Mouse (Mus musculus) CD4-positive, CD25-positive, alpha-beta regulatory T cell, adult 9 weeks (primary cell): ENCODE measurements around the gene Ppp2r5d. TPM values are rescaled to one million over a fixed set of nuclear protein-coding genes. Genes with fewer than 3 reads are reported as not detected.

Source experiments
- polyA plus RNA-seq: library from polyadenylated mRNA; unstranded; fragments of 100-300 nt; shearing (Covaris generic); gene quantifications from one replicate; pipeline ENCODE4 v1.2.1, GENCODE M21; 2017

Ppp2r5d gene
- 51.8 TPM for polyA plus RNA-seq

DNA sequence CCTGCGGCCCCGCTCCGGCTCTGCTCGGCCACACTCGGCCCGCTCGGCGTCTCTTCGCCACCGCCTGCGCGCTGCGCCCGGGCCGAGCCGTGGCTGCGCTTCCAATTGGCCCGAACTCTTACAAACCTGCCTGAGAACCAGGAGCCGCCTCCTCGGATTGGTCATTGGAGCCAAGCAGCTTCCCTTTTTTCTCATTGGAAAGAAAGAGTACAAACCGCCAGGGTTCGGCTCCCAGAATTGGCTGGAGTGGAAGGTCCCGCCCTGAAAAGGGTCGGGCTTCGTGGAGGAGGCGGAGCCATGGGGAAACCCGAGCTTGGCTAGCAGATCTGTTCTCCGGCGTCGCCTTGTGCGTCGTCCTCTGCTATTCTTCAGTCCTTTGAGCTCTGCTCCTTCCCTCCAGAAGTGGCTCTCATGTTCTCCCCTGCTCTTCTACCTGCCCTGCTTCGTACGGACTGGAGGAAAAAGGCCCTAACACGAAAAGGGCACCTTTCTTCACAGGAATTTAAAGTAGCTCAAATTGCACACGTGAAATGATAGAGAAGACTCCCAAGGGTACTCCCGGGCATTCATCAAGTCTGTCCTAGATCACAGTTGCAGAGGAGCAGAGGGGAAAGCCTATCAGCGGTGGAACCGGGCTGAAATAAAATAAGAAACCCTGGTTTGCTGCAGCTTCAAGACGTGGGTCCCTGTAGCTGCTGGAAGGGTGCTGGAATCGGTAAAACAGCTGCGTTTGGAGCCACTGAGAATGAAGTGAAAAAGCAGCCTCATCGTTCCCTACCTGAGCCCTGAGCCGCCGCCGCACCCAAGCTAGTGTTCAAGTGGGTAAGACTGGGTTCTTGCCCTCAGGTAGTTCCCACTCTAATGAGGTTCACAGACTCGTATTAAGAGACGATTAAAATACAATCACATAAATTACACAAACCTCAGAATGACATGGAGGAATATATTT, at the start of gene Ppp2r5d:
Gene Ppp2r5d, minus strand, starts transcription at position 225 of the 949 bp plus-strand sequence.

DNA sequence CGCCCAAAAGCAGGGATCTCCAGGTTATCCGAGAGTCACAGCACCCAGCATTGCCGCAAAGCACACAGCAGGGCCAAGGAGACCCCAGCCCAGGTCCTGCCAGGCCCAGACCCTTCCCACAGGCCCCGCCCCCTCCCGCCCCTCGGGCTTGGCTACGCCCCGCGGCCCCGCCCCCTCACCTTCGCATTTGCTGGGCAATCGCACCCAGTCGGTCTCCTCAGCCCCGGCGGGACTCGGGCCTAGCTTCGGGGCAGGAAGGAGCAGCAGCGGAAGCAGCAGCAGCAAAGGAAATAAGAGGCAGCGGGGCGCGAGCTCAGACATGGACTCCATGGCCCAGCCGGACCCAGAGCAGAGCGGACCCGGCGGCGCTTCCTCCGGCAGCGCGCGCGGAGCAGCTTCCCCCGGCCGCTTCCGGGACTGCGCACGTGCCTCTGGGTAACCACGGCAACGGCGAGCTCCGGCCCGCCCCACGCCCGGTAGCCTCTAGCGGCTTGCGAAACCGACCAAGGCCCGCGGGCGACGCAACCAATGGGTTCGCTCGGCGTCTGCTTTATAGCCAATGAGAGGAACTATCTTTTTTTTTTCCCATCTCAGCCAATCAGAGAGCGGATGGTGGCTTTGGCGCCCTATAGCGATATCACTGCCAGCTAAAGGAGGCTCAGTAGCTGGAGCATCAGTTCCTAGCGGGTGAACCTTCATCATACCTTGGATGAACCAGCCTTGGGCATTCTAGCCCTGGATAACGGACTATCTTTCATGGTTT, 47.1 kb upstream of the Ppp2r5d start, which contains the start of gene Cnpy3:
Gene Cnpy3, minus strand, starts transcription at position 421 of the 763 bp plus-strand sequence.

DNA sequence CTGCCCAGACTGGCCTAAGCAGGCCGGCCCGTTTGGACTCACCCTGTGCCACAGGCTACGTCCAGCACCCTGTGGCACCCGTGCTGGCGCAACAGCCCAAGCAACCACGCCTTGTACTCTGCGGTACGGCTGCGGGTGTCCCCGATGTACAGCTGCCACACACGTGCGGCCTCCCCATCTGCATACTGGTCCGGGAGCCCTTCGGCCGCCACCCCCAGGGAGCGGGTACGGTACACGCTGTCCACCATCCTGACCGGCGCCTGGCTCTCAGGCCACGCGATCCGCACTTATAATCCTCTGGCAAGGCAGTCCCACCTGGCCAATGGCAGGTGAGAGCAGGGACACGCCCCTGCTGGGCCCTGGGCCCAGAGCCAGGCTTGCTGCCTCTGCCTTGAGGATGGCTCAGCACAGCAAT, 24.0 kb upstream of the Ppp2r5d start, which contains the start of gene Gnmt:
Gene Gnmt, minus strand, starts transcription at position 265 of the 415 bp plus-strand sequence.

DNA sequence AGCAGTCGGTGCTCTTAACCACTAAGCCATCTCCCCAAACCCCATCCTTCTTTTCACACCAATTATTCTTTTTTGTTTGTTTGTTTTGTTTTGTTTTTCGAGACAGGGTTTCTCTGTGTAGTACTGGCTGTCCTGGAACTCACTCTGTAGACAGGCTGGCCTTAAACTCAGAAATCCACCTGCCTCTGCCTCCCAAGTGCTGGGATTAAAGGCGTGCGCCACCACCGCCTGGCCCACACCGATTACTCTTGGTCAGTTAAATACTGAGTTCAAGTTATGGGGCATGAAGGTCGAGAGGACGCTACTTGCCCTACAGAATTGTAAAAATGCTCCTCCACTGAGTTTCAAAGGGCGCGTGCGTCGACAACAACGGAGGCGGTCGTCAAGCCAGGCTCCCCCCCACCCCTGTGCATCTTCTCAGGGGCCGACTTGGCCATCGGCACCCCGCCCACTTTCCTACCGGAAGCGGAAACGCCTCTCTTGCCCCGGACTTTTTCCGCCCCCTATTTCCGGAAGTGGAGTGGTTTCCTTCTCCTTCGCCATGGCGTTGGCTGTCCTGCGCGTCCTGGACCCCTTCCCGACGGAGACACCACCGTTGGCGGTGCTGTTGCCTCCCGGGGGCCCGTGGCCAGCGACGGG, 6.2 kb upstream of the Ppp2r5d start, which contains the start of gene Pex6:
Gene Pex6, plus strand, starts transcription at position 505 of the 639 bp plus-strand sequence.

DNA sequence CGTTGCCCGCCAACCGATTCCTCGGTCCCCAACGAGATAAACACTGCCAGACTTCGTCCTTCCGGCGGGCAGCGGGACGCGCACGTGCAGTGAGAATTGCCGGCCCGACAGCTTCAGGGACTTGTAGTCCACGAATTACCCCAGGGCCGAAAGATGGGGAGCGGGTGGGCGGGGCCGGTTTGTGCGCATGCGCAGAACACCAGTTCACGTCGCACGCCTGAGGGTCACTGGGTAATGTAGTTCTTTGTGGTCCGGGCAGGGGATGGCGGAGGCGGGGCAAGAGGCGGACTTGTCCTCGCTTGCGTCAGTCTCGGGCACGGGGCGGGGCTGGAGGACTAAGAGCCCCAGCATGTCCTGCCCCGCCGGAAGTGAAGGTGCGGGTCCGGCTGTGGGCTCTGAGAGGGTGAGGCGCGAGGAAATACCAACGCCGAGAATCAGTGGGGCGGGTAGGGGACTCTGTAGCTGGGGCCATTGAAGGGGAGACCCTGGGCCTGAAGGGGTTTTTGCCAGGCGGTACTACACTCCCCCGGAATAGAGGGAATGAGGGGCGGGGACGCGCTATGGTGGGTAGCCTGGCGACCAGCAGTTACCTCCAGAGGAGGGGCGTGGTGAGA, 24.0 kb downstream of the Ppp2r5d start, which contains the start of gene Klhdc3:
Gene Klhdc3, minus strand, starts transcription at position 155 of the 614 bp plus-strand sequence.

DNA sequence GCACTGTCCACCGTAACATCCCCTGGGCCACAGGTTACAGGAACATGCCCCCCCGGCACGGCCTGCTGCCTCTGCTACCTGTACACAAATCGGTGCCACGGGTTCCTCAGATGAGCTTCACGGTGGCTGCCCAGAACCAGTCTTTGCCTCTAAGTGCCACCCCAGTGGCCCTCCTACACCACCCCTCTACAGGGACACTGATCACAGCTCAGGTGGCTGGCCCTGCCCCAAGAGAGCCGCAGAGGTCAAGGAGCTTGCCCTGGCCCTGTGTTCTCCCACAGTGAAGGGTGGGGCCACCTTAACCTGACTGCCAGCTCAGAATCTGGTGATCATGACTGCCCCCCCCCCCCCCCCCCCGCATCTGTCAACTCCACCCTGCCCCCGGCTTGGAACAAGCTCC, 26.5 kb downstream of the Ppp2r5d start, which contains the start of gene Mea1:
Gene Mea1, plus strand, starts transcription at position 378 of the 400 bp plus-strand sequence.

DNA sequence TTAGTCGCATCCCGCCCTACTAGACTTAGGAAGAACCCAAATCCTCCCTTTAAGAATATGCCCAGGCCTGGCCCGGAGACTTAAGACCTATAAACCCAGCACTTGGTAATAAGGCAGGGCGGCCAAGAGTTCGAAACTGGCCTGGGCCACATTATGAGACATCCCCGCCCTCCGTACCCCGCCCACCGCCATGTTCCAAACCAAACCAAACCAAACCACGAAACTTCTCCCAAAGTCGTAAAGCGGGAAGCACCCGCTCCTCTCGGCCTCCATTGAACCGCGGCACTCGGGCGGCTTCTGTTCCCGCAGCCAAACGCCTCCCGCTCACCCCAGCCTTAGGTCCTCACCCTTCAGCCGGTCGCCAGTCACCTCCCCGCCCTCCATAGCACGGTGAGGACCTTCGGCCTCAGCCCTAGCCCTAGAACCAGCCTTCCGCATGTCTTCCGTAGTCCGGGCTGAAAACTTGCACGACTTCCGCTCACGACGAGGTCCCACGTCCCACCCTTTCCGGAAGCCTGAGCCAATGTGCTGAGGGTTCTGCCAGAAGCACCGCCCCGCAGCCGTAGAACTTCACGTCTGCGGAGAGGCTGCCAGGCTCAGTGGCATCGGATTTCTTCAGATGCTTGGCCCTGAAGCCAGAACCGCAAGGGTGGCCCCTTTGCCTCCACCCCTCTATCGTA, 30.9 kb downstream of the Ppp2r5d start, which contains the start of gene Rrp36:
Gene Rrp36, minus strand, starts transcription at position 503 of the 680 bp plus-strand sequence.

DNA sequence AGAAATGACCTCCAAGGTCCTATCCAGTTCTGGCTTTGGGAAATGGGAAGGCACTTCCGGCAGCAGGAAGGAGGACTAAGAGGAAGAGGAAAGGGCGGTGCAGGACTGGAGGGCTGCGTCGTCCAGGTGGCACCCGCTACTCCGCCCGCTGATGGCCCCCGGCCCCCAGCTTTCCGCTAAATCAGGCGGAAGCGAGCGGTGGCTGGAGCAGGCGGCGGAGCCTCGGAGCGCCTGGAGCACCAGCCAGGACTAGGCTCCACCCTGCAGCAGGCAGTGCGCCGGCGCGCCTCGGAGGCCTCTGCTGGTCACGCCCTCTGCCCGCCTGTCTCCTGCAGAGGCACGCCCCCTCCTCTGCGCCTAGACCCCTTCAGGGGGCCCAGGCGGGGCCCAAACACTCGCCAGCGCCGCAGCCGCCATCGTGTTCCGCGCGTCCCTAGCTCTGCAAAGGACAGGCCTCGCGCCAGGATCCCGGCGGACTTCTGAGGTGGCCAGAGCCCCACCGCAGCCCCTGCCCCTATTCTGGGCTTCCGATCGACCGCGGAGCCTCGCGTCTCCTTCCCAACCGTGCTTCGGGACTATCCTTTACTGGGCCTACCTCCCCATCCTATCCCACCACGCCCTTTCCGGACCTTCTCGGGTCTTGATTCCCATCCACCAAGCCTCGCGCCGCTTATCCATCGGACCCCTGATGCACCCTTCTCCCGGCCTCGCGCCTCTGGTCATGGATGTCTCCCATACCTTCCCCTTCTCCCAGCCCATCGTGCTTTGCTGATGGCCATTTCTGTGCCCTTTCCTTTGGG, 54.5 kb downstream of the Ppp2r5d start, which contains the start of gene Cul7:
Gene Cul7, plus strand, starts transcription at position 106 of the 800 bp plus-strand sequence.

DNA sequence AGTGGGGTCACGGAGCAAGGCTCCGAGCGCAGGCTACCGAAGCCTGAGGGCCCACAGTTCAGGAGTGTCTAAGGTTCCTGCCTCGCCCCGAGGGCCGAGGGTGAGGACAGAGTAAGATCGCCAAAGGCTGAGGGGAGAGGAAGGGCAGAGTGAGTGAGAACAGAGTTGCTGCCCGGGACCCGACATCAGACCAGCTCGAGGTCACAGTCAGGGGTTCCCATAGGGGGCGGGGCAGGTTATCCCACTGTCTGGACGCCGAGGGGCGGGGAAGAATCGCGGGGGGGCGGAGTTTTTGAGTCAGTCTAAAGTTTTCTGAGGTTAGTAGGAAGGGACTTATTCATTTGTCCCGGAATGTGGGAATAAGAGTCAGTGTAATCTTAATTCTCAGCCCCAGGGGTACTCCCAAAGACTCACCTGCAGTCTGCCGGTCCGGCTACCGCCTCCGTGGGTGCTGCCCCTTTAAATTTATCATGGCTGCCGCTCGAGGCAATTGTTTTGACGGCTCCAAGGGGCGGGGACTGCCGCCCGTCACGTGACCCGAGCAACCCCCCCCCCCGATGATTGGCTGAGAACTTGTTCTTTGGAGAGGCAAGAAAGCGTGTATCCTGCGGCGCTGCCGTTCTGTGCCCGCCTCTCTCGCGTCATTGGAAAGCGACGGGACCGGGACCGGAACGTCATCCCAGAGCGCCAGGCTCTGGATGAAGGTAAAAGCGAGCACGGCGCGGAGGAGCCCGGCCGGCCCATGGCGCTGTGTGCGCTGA, 59.2 kb downstream of the Ppp2r5d start, which contains the start of the genes Klc4 and Mrpl2:
Gene Klc4, minus strand, starts transcription at position 462 of the 761 bp plus-strand sequence.
Gene Mrpl2, plus strand, starts transcription at position 669 of the 761 bp plus-strand sequence.

Other genes starting within 250 kb of the Ppp2r5d start
- gene Ttbk1, start 217.4 kb downstream of the Ppp2r5d start, polyA plus RNA-seq: 0.31 TPM
- 6.6 TPM for gene Dnph1, start 208.4 kb downstream of the Ppp2r5d start, polyA plus RNA-seq
- gene Cul9, start 158.7 kb downstream of the Ppp2r5d start, polyA plus RNA-seq: 10.7 TPM
- gene Srf, start 148.9 kb downstream of the Ppp2r5d start, polyA plus RNA-seq: 2.2 TPM
- not detected for gene Ptk7, start 75.6 kb downstream of the Ppp2r5d start, polyA plus RNA-seq
- 28.2 TPM for gene Klc4, start 59.1 kb downstream of the Ppp2r5d start, polyA plus RNA-seq
- gene Mrpl2, start 58.9 kb downstream of the Ppp2r5d start, polyA plus RNA-seq: 81.5 TPM
- gene Cul7, start 54.8 kb downstream of the Ppp2r5d start, polyA plus RNA-seq: 10.1 TPM
- gene Rrp36, start 30.8 kb downstream of the Ppp2r5d start, polyA plus RNA-seq: 79.3 TPM
- 182 TPM for gene Mea1, start 26.3 kb downstream of the Ppp2r5d start, polyA plus RNA-seq
- gene Klhdc3, start 24.2 kb downstream of the Ppp2r5d start, polyA plus RNA-seq: 91.9 TPM
- 2.9 TPM for gene Pex6, start 6.4 kb upstream of the Ppp2r5d start, polyA plus RNA-seq
- 0.61 TPM for gene Gnmt, start 24.1 kb upstream of the Ppp2r5d start, polyA plus RNA-seq
- 58.4 TPM for gene Cnpy3, start 47.1 kb upstream of the Ppp2r5d start, polyA plus RNA-seq
- not detected for gene Ptcra, start 58.6 kb upstream of the Ppp2r5d start, polyA plus RNA-seq
- gene 2310039H08Rik, start 67.5 kb upstream of the Ppp2r5d start, polyA plus RNA-seq: 38.6 TPM
- gene Rpl7l1, start 77.6 kb upstream of the Ppp2r5d start, polyA plus RNA-seq: 181 TPM
- gene Bicral, start 153.4 kb upstream of the Ppp2r5d start, polyA plus RNA-seq: 16.8 TPM
- 10.0 TPM for gene Tbcc, start 185.6 kb upstream of the Ppp2r5d start, polyA plus RNA-seq
- gene Prph2, start 205.3 kb upstream of the Ppp2r5d start, polyA plus RNA-seq: not detected